ENCODE assay signal across 8 mouse cellular contexts in genomic region chr1:173350372-173350957, GRCm38 (mm10). TPM values are rescaled to one million over a fixed set of nuclear protein-coding genes. Genes with fewer than 3 reads are reported as not detected.
DNase-seq lines count a peak whose midpoint lies in the region; ATAC-seq and TF ChIP-seq lines count a peak whose summit lies in the region.

Gene Aim2, plus strand, starts transcription at chr1:173350879.

- TF ChIP-seq POLR2A in heart, adult 2 months (IDR thresholded peaks at IDR 0.05; ENCODE audit: insufficient read depth, low read depth, low read length) = no peak

- WGBS in heart, embryonic 14.5 days = 10% methylated on average over 10 of the region's 10 CpGs
- 12% methylated on average over 10 of the region's 10 CpGs for WGBS in heart, adult 2 months
- WGBS in embryonic facial prominence, embryonic 13.5 days = 13% methylated on average over 10 of the region's 10 CpGs
- WGBS in intestine, postnatal 0 days = 11% methylated on average over 10 of the region's 10 CpGs

- peak within 1 kb of the TSS; percentile 26 to 29; a peak in 3 of 4 replicates for H3K4me3 ChIP-seq in heart, embryonic 14.5 days (ENCODE audit: control insufficient read depth in 1 of 2, insufficient read depth in 1 of 2, low read depth in 1 of 2, low read length in 2 of 2)
- H3K4me3 ChIP-seq in heart, adult 2 months = no peak within 1 kb of the TSS
- H3K4me3 ChIP-seq in embryonic facial prominence, embryonic 13.5 days = peak within 1 kb of the TSS; percentile 29
- H3K4me3 ChIP-seq in intestine, postnatal 0 days (ENCODE audit: low read depth, low read length) = no peak within 1 kb of the TSS

- intact Hi-C loops in heart, adult 2 months (cut with DNase I) = no loop called here
- intact Hi-C loops in left cerebral cortex, postnatal 14 days (cut with DNase I) = no loop called here

- no peak for ATAC-seq in heart, embryonic 14.5 days (ENCODE audit: insufficient number of reproducible peaks, insufficient read depth, low FRiP score, low read depth)
- ATAC-seq in embryonic facial prominence, embryonic 13.5 days (ENCODE audit: insufficient number of reproducible peaks, insufficient read depth, low FRiP score, low TSS enrichment, low read depth) = no peak
- no peak for ATAC-seq in intestine, postnatal 0 days
- ATAC-seq in monocyte, adult 5-6 weeks (replicated peaks; ENCODE audit: insufficient number of reproducible peaks, low FRiP score, low TSS enrichment, poor library complexity, severe bottlenecking) = no peak

- H3K4me2 ChIP-seq in heart, embryonic 14.5 days (ENCODE audit: low read length) = peak within 1 kb of the TSS; percentile 66
- H3K4me2 ChIP-seq in embryonic facial prominence, embryonic 13.5 days = peak within 1 kb of the TSS; percentile 58
- peak within 1 kb of the TSS; percentile 17 for H3K4me2 ChIP-seq in intestine, postnatal 0 days (replicated peaks; ENCODE audit: low read depth)

- H3K27ac ChIP-seq in heart, embryonic 14.5 days (replicated peaks in 1 of 2; ENCODE audit: control insufficient read depth in 1 of 2, insufficient read depth in 1 of 2, low read depth in 2 of 2, low read length in 2 of 2) = no peak within 1 kb of the TSS
- no peak within 1 kb of the TSS for H3K27ac ChIP-seq in heart, adult 2 months
- H3K27ac ChIP-seq in embryonic facial prominence, embryonic 13.5 days = no peak within 1 kb of the TSS
- H3K27ac ChIP-seq in intestine, postnatal 0 days (ENCODE audit: low read depth, low read length) = no peak within 1 kb of the TSS

- TF ChIP-seq CTCF in heart, adult 2 months (IDR thresholded peaks at IDR 0.05) = no peak
- TF ChIP-seq CTCF in intestine, postnatal 0 days (IDR thresholded peaks at IDR 0.05; ENCODE audit: low read depth) = no peak

- no peaks in the 10 kb centered on the region for H3K79me2 ChIP-seq in heart, adult 2 months (replicated peaks; ENCODE audit: control insufficient read depth, insufficient read depth, low read length)

- no peaks in the 10 kb centered on the region for H3K27me3 ChIP-seq in heart, embryonic 14.5 days (ENCODE audit: control insufficient read depth, insufficient read depth, low read length)
- no peaks in the 10 kb centered on the region; the same call in 1 of the 2 replicates for H3K27me3 ChIP-seq in heart, adult 2 months (ENCODE audit: control insufficient read depth, insufficient read depth, low read length)
- H3K27me3 ChIP-seq in embryonic facial prominence, embryonic 13.5 days = no peaks in the 10 kb centered on the region
- no peaks in the 10 kb centered on the region for H3K27me3 ChIP-seq in intestine, postnatal 0 days (replicated peaks; ENCODE audit: control insufficient read depth, insufficient read depth, low read length)

- no peaks in the 10 kb centered on the region for H3K36me3 ChIP-seq in heart, embryonic 14.5 days (ENCODE audit: control insufficient read depth, insufficient read depth, low read length)
- no peaks in the 10 kb centered on the region for H3K36me3 ChIP-seq in heart, adult 2 months (ENCODE audit: control insufficient read depth, insufficient read depth, low read length)
- H3K36me3 ChIP-seq in embryonic facial prominence, embryonic 13.5 days = no peaks in the 10 kb centered on the region
- no peaks in the 10 kb centered on the region for H3K36me3 ChIP-seq in intestine, postnatal 0 days (ENCODE audit: control insufficient read depth, insufficient read depth)

- peaks cover 8 to 11% of the 10 kb centered on the region in 2 experiments for H3K4me1 ChIP-seq in heart, embryonic 14.5 days (ENCODE audit: control insufficient read depth in 2 of 2, insufficient read depth in 2 of 2, low read length in 2 of 2)
- 0 out of 2 replicates have a peak, but pooled peaks cover 1% of the 10 kb centered on the region for H3K4me1 ChIP-seq in heart, adult 2 months (ENCODE audit: control insufficient read depth, insufficient read depth, low read length)
- peaks cover 24% of the 10 kb centered on the region for H3K4me1 ChIP-seq in embryonic facial prominence, embryonic 13.5 days
- no peaks in the 10 kb centered on the region for H3K4me1 ChIP-seq in intestine, postnatal 0 days (replicated peaks; ENCODE audit: control insufficient read depth, insufficient read depth, low read length)

- H3K9me3 ChIP-seq in heart, embryonic 14.5 days (ENCODE audit: control insufficient read depth, low read length) = no peaks in the 10 kb centered on the region
- no peaks in the 10 kb centered on the region for H3K9me3 ChIP-seq in embryonic facial prominence, embryonic 13.5 days
- H3K9me3 ChIP-seq in intestine, postnatal 0 days (ENCODE audit: control insufficient read depth) = no peaks in the 10 kb centered on the region

- no peak for DNase-seq in heart, adult 2 months
- DNase-seq in left cerebral cortex, postnatal 14 days (ENCODE audit: low spot score in 2 of 2) = no peak
- DNase-seq in adrenal gland, adult 2 months = no peak
- no peak for DNase-seq in B cell, adult 2 months

- peak within 1 kb of the TSS; percentile 34; the same call in 1 of the 2 replicates for H3K9ac ChIP-seq in heart, embryonic 14.5 days (ENCODE audit: low read length)
- no peak within 1 kb of the TSS for H3K9ac ChIP-seq in heart, adult 2 months (ENCODE audit: low read depth, low read length)
- peak within 1 kb of the TSS; percentile 58 for H3K9ac ChIP-seq in embryonic facial prominence, embryonic 13.5 days
- no peak within 1 kb of the TSS for H3K9ac ChIP-seq in intestine, postnatal 0 days (ENCODE audit: low read depth, low read length)

- TF ChIP-seq EP300 in heart, adult 2 months (IDR thresholded peaks at IDR 0.05; ENCODE audit: insufficient read depth, low read depth, low read length) = no peak

RNA-seq across cellular contexts. Expression of gene Aim2, which starts in this region (rescaled TPM):
- 2.2 and 2.5 TPM in 2 replicates for polyA plus RNA-seq in heart, embryonic 14.5 days (2014; fragmentation: Nextera tagmentation; extraction: Ambion mirVana)
- 1 to 10 TPM; 1.1 to 1.4 TPM for total RNA-seq in heart, adult 2 months (2021)
- polyA plus RNA-seq in heart, adult 2 months (2012; rRNA removed) = 0.82 and 1.4 TPM in 2 replicates
- 2.7 and 3.1 TPM in 2 replicates for polyA plus RNA-seq in embryonic facial prominence, embryonic 13.5 days (2015; fragmentation: Nextera tagmentation; extraction: Ambion mirVana)
- polyA plus RNA-seq in intestine, postnatal 0 days (2015; fragmentation: Nextera tagmentation; extraction: Ambion mirVana) = 2.0 and 3.1 TPM in 2 replicates
- total RNA-seq in monocyte, adult 5-6 weeks (2017) = 140 to 167 TPM (median 156 TPM) in 3 replicates
- total RNA-seq in left cerebral cortex, postnatal 14 days (2021) = 1 to 10 TPM; 2.4 to 2.7 TPM
- total RNA-seq in adrenal gland, adult 2 months (2021) = under 1 TPM; 0.55 to 0.78 TPM
- 0.15 and 0.20 TPM in 2 replicates for polyA plus RNA-seq in adrenal gland, adult 2 months (2012; rRNA removed)

Comparison
In these comparisons a context has a peak if more than half of its experiments do, and no peak if none do; other contexts are left out.
1. RNA of gene Aim2 (total RNA-seq): 140 to 167 TPM in monocyte, adult 5-6 weeks; 2.4 to 2.7 TPM in left cerebral cortex, postnatal 14 days, 1.1 to 1.4 TPM in heart, adult 2 months and 0.55 to 0.78 TPM in adrenal gland, adult 2 months; every median in the first group is over 10 times any median in the second.
2. H3K4me3 ChIP-seq: peak in heart, embryonic 14.5 days (2 of 2) and embryonic facial prominence, embryonic 13.5 days (single experiment); none in heart, adult 2 months (single experiment) and intestine, postnatal 0 days (single experiment).
3. H3K9ac ChIP-seq: peak in heart, embryonic 14.5 days (single experiment) and embryonic facial prominence, embryonic 13.5 days (single experiment); none in heart, adult 2 months (single experiment) and intestine, postnatal 0 days (single experiment).
4. Peak in every context shown above with its lines, with median percentiles within 50 percentile points of each other: H3K4me2 ChIP-seq.